8 mouse cellular contexts compared by ENCODE assay signal in the genomic region with DNA sequence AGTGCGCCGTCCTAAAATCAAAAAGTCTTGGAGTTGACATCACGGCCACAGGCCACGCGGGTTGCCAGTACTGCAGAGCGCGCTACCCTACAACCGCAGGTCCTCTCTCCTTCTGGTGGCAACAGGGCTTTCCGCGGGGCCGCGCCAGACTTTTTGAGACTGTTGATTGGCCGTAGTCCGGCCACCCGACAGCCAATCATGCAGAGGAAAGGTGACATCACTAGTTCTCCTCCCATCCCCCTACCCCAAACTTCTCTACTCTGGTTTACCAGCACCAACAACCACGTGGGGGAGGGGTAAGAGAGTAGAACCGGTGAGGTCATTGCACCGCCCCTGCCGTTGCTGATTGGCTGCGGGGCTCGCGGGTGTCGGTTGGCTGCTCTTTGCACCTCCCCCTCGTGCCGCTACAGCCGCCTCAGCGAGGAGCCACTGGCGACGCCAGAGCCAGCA. TPM values are rescaled to one million over a fixed set of nuclear protein-coding genes. Genes with fewer than 3 reads are reported as not detected.
DNase-seq lines count a peak whose midpoint lies in the region; ATAC-seq and TF ChIP-seq lines count a peak whose summit lies in the region.

TSS of gene Cic (plus strand) at position 404 of the 450 bp plus-strand sequence.

- peak; percentile 85 for ATAC-seq in forebrain, embryonic 14.5 days
- ATAC-seq in liver, embryonic 15.5 days (ENCODE audit: insufficient read depth) = peak; percentile 75
- peak; percentile 90 for ATAC-seq in neural tube, embryonic 13.5 days (ENCODE audit: low read depth)

- H3K27ac ChIP-seq in MEL (ENCODE audit: control insufficient read depth, low read depth, low read length) = peak within 1 kb of the TSS; percentile 95
- H3K27ac ChIP-seq in forebrain, embryonic 14.5 days (ENCODE audit: low read depth, low read length) = peak within 1 kb of the TSS; percentile 84
- H3K27ac ChIP-seq in liver, embryonic 15.5 days (replicated peaks) = peak within 1 kb of the TSS; percentile 95
- H3K27ac ChIP-seq in neural tube, embryonic 13.5 days (replicated peaks) = peak within 1 kb of the TSS; percentile 93

- H3K36me3 ChIP-seq in MEL (ENCODE audit: control insufficient read depth in 1 of 2, insufficient read depth in 2 of 2, low read length in 2 of 2) = peaks cover 0 to 20% of the 10 kb centered on the region in 2 experiments; a peak in 2 of 4 replicates
- peaks cover 16% of the 10 kb centered on the region for H3K36me3 ChIP-seq in forebrain, embryonic 14.5 days (ENCODE audit: control insufficient read depth, insufficient read depth, low read length)
- H3K36me3 ChIP-seq in liver, embryonic 15.5 days (replicated peaks) = peaks cover 16% of the 10 kb centered on the region
- H3K36me3 ChIP-seq in neural tube, embryonic 13.5 days = peaks cover 17% of the 10 kb centered on the region

- TF ChIP-seq RAD21 in MEL (IDR thresholded peaks at IDR 0.05; ENCODE audit: low read depth, low read length) = no peak

- under 1% methylated on average over 29 of the region's 29 CpGs for WGBS in forebrain, embryonic 14.5 days
- WGBS in liver, embryonic 15.5 days (ENCODE audit: insufficient replicate concordance) = 0% methylated on average over 29 of the region's 29 CpGs
- WGBS in neural tube, embryonic 13.5 days = under 1% methylated on average over 29 of the region's 29 CpGs

- peak within 1 kb of the TSS; percentile 80 for H3K4me2 ChIP-seq in forebrain, embryonic 14.5 days (ENCODE audit: low read length)
- peak within 1 kb of the TSS; percentile 90 for H3K4me2 ChIP-seq in liver, embryonic 15.5 days
- peak within 1 kb of the TSS; percentile 88 for H3K4me2 ChIP-seq in neural tube, embryonic 13.5 days

- peak; percentile 100 for DNase-seq in MEL (ENCODE audit: low read depth, low spot score)
- peak; percentile 99 for DNase-seq in cerebellum, adult 11 months
- DNase-seq in forebrain, embryonic 14.5 days (ENCODE audit: low spot score) = peak; percentile 100
- peak; percentile 100 for DNase-seq in heart, postnatal 10 days
- peak; percentile 97 to 99 for DNase-seq in kidney, postnatal 4 days
- DNase-seq in testis, postnatal 14 days (ENCODE audit: low spot score) = peak; percentile 98

- peak in 1 of 2 experiments; percentile 74; a peak in 2 of 4 replicates for TF ChIP-seq EP300 in MEL (IDR thresholded peaks at IDR 0.05; ENCODE audit: low read depth in 1 of 2, low read length in 2 of 2)

- no peaks in the 10 kb centered on the region for H3K9me3 ChIP-seq in MEL (replicated peaks; ENCODE audit: insufficient read depth, low read length)
- no peaks in the 10 kb centered on the region for H3K9me3 ChIP-seq in forebrain, embryonic 14.5 days (replicated peaks; ENCODE audit: control insufficient read depth, low read length)
- no peaks in the 10 kb centered on the region for H3K9me3 ChIP-seq in liver, embryonic 15.5 days (replicated peaks)
- no peaks in the 10 kb centered on the region for H3K9me3 ChIP-seq in neural tube, embryonic 13.5 days

- peaks cover 7 to 27% of the 10 kb centered on the region in 2 experiments; a peak in 3 of 4 replicates for H3K4me1 ChIP-seq in MEL (ENCODE audit: control insufficient read depth in 1 of 2, insufficient read depth in 2 of 2, low read length in 2 of 2)
- peaks cover 14% of the 10 kb centered on the region for H3K4me1 ChIP-seq in forebrain, embryonic 14.5 days (ENCODE audit: control insufficient read depth, insufficient read depth, low read length)
- H3K4me1 ChIP-seq in liver, embryonic 15.5 days (replicated peaks) = peaks cover 67% of the 10 kb centered on the region
- peaks cover 30% of the 10 kb centered on the region for H3K4me1 ChIP-seq in neural tube, embryonic 13.5 days (replicated peaks)

- peak within 1 kb of the TSS; percentile 66 to 85 for H3K4me3 ChIP-seq in MEL (ENCODE audit: control insufficient read depth in 1 of 2, insufficient read depth in 1 of 2, low read depth in 2 of 2, low read length in 2 of 2)
- H3K4me3 ChIP-seq in forebrain, embryonic 14.5 days (ENCODE audit: low read depth, low read length) = peak within 1 kb of the TSS; percentile 73
- H3K4me3 ChIP-seq in liver, embryonic 15.5 days (replicated peaks) = peak within 1 kb of the TSS; percentile 85
- H3K4me3 ChIP-seq in neural tube, embryonic 13.5 days = peak within 1 kb of the TSS; percentile 71

- peaks cover 20% of the 10 kb centered on the region for H3K79me2 ChIP-seq in MEL (ENCODE audit: control insufficient read depth, insufficient read depth, low read length, poor library complexity)

- H3K27me3 ChIP-seq in MEL (ENCODE audit: control insufficient read depth in 1 of 2, insufficient read depth in 2 of 2, low read length in 2 of 2) = no peaks in the 10 kb centered on the region
- H3K27me3 ChIP-seq in forebrain, embryonic 14.5 days (replicated peaks; ENCODE audit: control insufficient read depth, insufficient read depth, low read length) = no peaks in the 10 kb centered on the region
- H3K27me3 ChIP-seq in liver, embryonic 15.5 days = no peaks in the 10 kb centered on the region
- H3K27me3 ChIP-seq in neural tube, embryonic 13.5 days = no peaks in the 10 kb centered on the region

- TF ChIP-seq POLR2A in MEL (IDR thresholded peaks at IDR 0.05; ENCODE audit: control insufficient read depth in 1 of 2, insufficient read depth in 1 of 2, low read depth in 1 of 2, low read length in 2 of 2, poor library complexity in 1 of 2) = peak; percentile 49 to 93

- peak within 1 kb of the TSS; percentile 95 for H3K9ac ChIP-seq in MEL (ENCODE audit: control insufficient read depth, low read depth, low read length, poor library complexity, severe bottlenecking)
- peak within 1 kb of the TSS; percentile 81 for H3K9ac ChIP-seq in forebrain, embryonic 14.5 days (ENCODE audit: low read length)
- peak within 1 kb of the TSS; percentile 98 for H3K9ac ChIP-seq in liver, embryonic 15.5 days
- H3K9ac ChIP-seq in neural tube, embryonic 13.5 days = peak within 1 kb of the TSS; percentile 82

- intact Hi-C loops in heart, postnatal 10 days (cut with DNase I) = loop anchor here (2.0 kb wide), 1 partner anchor 17 kb away; the partner anchor contains the start of gene Erf

- no peak for TF ChIP-seq CTCF in MEL (IDR thresholded peaks at IDR 0.05 in 2 of 3, conservative IDR thresholded peaks at IDR 0.05 in 1 of 3; ENCODE audit: control insufficient read depth in 1 of 3, insufficient read depth in 1 of 3, low read depth in 2 of 3, low read length in 3 of 3, poor library complexity in 1 of 3, severe bottlenecking in 1 of 3)

TF ChIP-seq in MEL, 35 proteins besides CTCF, POLR2A, EP300 and RAD21 (continues in another document):
- TF ChIP-seq MAFK (IDR thresholded peaks at IDR 0.05; ENCODE audit: borderline replicate concordance, low read depth, low read length) = no peak
- no peak for TF ChIP-seq RCOR1 (IDR thresholded peaks at IDR 0.05; ENCODE audit: low read depth, low read length)
- TF ChIP-seq ELF1 (IDR thresholded peaks at IDR 0.05; ENCODE audit: low read depth, low read length) = no peak
- no peak for TF ChIP-seq ZNF384 (IDR thresholded peaks at IDR 0.05; ENCODE audit: low read depth, low read length)
- TF ChIP-seq MYB (IDR thresholded peaks at IDR 0.05; ENCODE audit: low read depth, low read length) = 0 out of 2 replicates have a peak, but pooled peaks have one; percentile 16
- no peak for TF ChIP-seq KAT2A (conservative IDR thresholded peaks at IDR 0.05; ENCODE audit: low read depth, low read length)
- peak; percentile 89 for TF ChIP-seq CHD2 (IDR thresholded peaks at IDR 0.05; ENCODE audit: low read length)
- TF ChIP-seq GATA1 (IDR thresholded peaks at IDR 0.05; ENCODE audit: low read depth, low read length) = no peak
- peak; percentile 69; the same call in 1 of the 2 replicates for TF ChIP-seq BHLHE40 (IDR thresholded peaks at IDR 0.05; ENCODE audit: borderline replicate concordance, low read depth, low read length)
- peak; percentile 74 for TF ChIP-seq NELFE (IDR thresholded peaks at IDR 0.05; ENCODE audit: low read depth, low read length)
- TF ChIP-seq UBTF (IDR thresholded peaks at IDR 0.05; ENCODE audit: borderline replicate concordance, insufficient read depth, low read depth, low read length) = no peak
- no peak for TF ChIP-seq JUND (IDR thresholded peaks at IDR 0.05; ENCODE audit: low read depth, low read length)
- TF ChIP-seq ZMIZ1 (IDR thresholded peaks at IDR 0.05; ENCODE audit: low read depth, low read length) = peak; percentile 56; the same call in 1 of the 2 replicates
- TF ChIP-seq ZKSCAN1 (IDR thresholded peaks at IDR 0.05; ENCODE audit: low read depth, low read length) = no peak
- peak; percentile 90 for TF ChIP-seq SIN3A (IDR thresholded peaks at IDR 0.05; ENCODE audit: low read length)
- TF ChIP-seq MAZ (IDR thresholded peaks at IDR 0.05; ENCODE audit: low read depth, low read length) = peak; percentile 56; the same call in 1 of the 2 replicates
- no peak for TF ChIP-seq NRF1 (IDR thresholded peaks at IDR 0.05; ENCODE audit: insufficient read depth, low read depth, low read length, poor library complexity, severe bottlenecking)
- peak; percentile 94 for TF ChIP-seq POLR2AphosphoS2 (IDR thresholded peaks at IDR 0.05; ENCODE audit: low read length)
- TF ChIP-seq HCFC1 (IDR thresholded peaks at IDR 0.05; ENCODE audit: low read depth, low read length) = no peak
- TF ChIP-seq E2F4 (IDR thresholded peaks at IDR 0.05; ENCODE audit: borderline replicate concordance, low read depth, low read length) = no peak; the same call in 1 of the 2 replicates
- peak; percentile 79 for TF ChIP-seq USF1 (IDR thresholded peaks at IDR 0.05; ENCODE audit: low read depth, low read length)
- no peak for TF ChIP-seq GABPA (IDR thresholded peaks at IDR 0.05; ENCODE audit: low read depth, low read length)
- TF ChIP-seq MEF2A (IDR thresholded peaks at IDR 0.05; ENCODE audit: extremely low read depth, insufficient replicate concordance, low read depth, low read length, poor library complexity, severe bottlenecking) = no peak
- TF ChIP-seq MYC (IDR thresholded peaks at IDR 0.05; ENCODE audit: low read depth, low read length) = peak; percentile 85; the same call in 1 of the 2 replicates
- TF ChIP-seq MXI1 (IDR thresholded peaks at IDR 0.05; ENCODE audit: low read depth, low read length) = no peak; the same call in 1 of the 2 replicates
- TF ChIP-seq ZC3H11A (IDR thresholded peaks at IDR 0.05; ENCODE audit: low read depth, low read length) = no peak
- TF ChIP-seq SMC3 (IDR thresholded peaks at IDR 0.05; ENCODE audit: low read depth, low read length) = no peak

RNA-seq across cellular contexts. Expression of gene Cic, which starts in this region (rescaled TPM):
- total RNA-seq in MEL (2012; rRNA removed) = 56.6 and 57.2 TPM in 2 replicates
- polyA plus RNA-seq in MEL (2012; ENCODE audit: insufficient read depth in 1 of 2, insufficient read length in 2 of 2, low read depth in 1 of 2, low replicate concordance in 2 of 2, missing spikeins in 1 of 2) = 100 to 1,000 TPM; 157 TPM
- 37.4 and 38.7 TPM in 2 replicates for polyA plus RNA-seq in forebrain, embryonic 14.5 days (2014; fragmentation: Nextera tagmentation; extraction: Ambion mirVana)
- 10 to 100 TPM; 88.4 to 90.5 TPM for total RNA-seq in heart, postnatal 10 days (2021)
- 8.9 and 10.2 TPM in 2 replicates for polyA plus RNA-seq in liver, embryonic 15.5 days (2015; fragmentation: Nextera tagmentation; extraction: Ambion mirVana)
- 40.2 and 43.4 TPM in 2 replicates for polyA plus RNA-seq in neural tube, embryonic 13.5 days (2015; fragmentation: Nextera tagmentation; extraction: Ambion mirVana)

Comparison
In these comparisons a context has a peak if more than half of its experiments do, and no peak if none do; other contexts are left out.
1. Peak in every context shown above with its lines: DNase-seq, ATAC-seq, H3K4me3 ChIP-seq and H3K27ac ChIP-seq.